Mouse (Mus musculus): ENCODE results near the gene Prpf6. TPM values are rescaled to one million over a fixed set of nuclear protein-coding genes. Genes with fewer than 3 reads are reported as not detected.

The Prpf6 gene
- total RNA-seq, 2 experiments from 2014 or later, result 37.0 to 41.1 TPM

Small RNA genes lying within 50 kb of the gene (microRNA-seq; reads per million reads assigned to microRNA genes)
- gene Mir7006, result 0 reads per million in 2 experiments

Other genes starting within 250 kb of the Prpf6 start
- gene Zgpat, start 226.9 kb upstream of the Prpf6 start, total RNA-seq (2021), result 10 to 100 TPM; 19.6 to 19.7 TPM
- gene Arfrp1, start 226.5 kb upstream of the Prpf6 start, total RNA-seq (2021), result 10 to 100 TPM; 38.3 to 40.4 TPM
- gene Lime1, start 211.8 kb upstream of the Prpf6 start, total RNA-seq (2021), result 1 to 10 TPM; 9.3 to 9.9 TPM
- gene Zbtb46, start 132.4 kb upstream of the Prpf6 start, total RNA-seq (2021), result 10 to 100 TPM; 14.8 to 15.9 TPM
- gene Abhd16b, start 98.7 kb upstream of the Prpf6 start, total RNA-seq (2021), result not detected
- 10 to 100 TPM; 69.9 to 74.9 TPM for gene Tpd52l2, start 94.7 kb upstream of the Prpf6 start, total RNA-seq (2021)
- 100 to 1,000 TPM in 1 of 2 experiments, 10 to 100 TPM in 1; 96.7 to 104 TPM for gene Dnajc5, start 71.4 kb upstream of the Prpf6 start, total RNA-seq (2021)
- 10 to 100 TPM; 43.3 to 47.1 TPM for gene Uckl1, start 7.0 kb upstream of the Prpf6 start, total RNA-seq (2021)
- gene Zfp512b, start 935 bp downstream of the Prpf6 start, total RNA-seq (2021), result 10 to 100 TPM; 31.2 to 39.5 TPM
- gene Samd10, start 7.3 kb downstream of the Prpf6 start, total RNA-seq (2021), result 1 to 10 TPM; 2.7 to 3.2 TPM
- not detected for gene Gm29797, start 65.2 kb downstream of the Prpf6 start, total RNA-seq (2021)
- gene Sox18, start 79.8 kb downstream of the Prpf6 start, total RNA-seq (2021), result 100 to 1,000 TPM in 1 of 2 experiments, 10 to 100 TPM in 1; 91.5 to 103 TPM
- 10 to 100 TPM in 1 of 2 experiments, 1 to 10 TPM in 1; 8.6 to 10.7 TPM for gene Tcea2, start 88.4 kb downstream of the Prpf6 start, total RNA-seq (2021)
- gene Rgs19, start 102.1 kb downstream of the Prpf6 start, total RNA-seq (2021), result 10 to 100 TPM; 12.2 to 12.7 TPM
- gene Lkaaear1, start 106.6 kb downstream of the Prpf6 start, total RNA-seq (2021), result not detected
- gene Oprl1, start 123.1 kb downstream of the Prpf6 start, total RNA-seq (2021), result not detected
- gene Myt1, start 171.5 kb downstream of the Prpf6 start, total RNA-seq (2021), result not detected
- gene Pcmtd2, start 246.0 kb downstream of the Prpf6 start, total RNA-seq (2021), result 10 to 100 TPM; 40.8 to 48.7 TPM

Measured in heart, postnatal 10 days (tissue).